Mouse (Mus musculus) kidney, adult 18-20 months (tissue): Measurements from ENCODE around the gene Ticam1.
A peak's percentile ranks its signal among the peaks of the same experiment; 100 is the strongest.
"Not testable (repeated sequence)": the region's sequence is repeated elsewhere in the genome, so short reads cannot be mapped to it uniquely, and the experiment has no call there.

Experiments used
- DNase-seq: peaks from one replicate; pipeline ENCODE4 v3.0.0; 2021

The Ticam1 gene

DNA sequence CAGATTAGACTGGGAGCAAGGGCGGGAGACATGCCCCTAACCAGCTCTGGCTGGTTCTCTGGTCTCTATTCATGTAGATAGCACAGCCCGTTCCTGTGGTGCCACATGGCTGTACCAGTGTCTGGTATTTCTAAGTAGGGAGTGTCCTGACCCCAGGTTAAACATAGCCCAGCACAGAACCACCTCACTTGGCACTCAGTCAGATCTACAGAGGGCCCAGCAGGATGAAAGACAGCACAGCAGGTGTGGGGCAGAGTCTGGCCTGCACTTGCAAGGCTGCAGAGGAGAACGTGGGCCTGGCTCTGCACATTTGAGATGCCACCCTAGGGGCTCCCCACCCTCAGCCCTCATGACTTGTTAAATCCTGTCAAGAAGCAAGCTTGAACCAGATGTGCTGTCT is 15.4 kb downstream of the Ticam1 start:
- no peak for DNase-seq

DNA sequence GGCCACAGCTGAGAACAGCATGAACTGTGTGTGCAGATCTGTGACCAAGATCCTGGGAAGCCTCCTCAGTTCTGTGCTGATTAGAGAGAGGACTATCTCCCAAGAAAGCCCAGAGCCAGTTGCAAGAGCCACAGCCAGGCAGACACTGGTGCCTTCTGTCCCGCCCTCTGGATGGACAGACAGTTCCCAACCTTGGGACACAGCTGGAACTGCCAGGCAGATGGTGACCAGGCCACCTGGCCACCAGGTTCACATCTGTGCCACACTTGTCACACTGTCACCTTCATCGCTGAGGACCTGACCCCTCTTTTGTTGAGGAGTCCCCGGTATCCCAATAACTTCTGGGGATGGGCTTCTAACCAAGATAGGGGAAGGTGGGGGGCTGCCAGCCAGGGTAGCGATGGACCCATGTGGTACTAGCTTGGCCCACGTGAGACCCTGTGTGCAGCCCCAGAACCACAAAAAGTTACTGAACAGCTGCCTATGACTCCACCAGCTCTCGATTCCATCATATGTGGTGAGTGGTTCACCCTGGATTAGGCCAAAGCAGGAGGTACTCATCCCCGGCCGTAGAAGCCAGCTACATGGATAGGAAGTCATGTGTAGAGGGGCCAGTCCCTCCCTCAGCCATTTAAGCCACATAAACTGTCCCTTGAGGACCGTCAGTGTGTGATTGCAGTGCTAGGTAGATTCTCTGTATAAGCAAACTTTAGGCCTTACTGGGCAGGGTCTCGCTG is 17.1 kb downstream of the Ticam1 start:
- DNase-seq = no peak

DNA sequence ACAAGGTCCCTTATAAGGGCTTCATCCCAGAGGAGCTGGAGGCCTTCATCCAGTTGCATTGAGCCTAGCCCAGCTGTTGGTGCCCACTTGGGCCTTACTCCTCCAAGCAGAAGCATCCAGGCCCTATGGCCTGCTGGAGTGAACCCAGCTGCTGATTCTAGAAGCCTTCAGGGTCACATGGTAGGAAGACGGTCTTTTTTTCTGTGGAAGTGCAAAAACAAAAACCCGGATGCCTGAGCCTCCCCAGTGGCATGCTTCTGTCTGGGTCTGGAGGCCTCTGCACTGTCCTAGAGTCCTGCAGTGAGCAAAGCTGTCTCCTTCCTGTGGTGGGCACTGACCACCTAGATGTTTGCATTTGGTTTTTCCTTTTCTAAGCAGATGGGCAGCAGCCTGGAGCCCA is 17.8 kb downstream of the Ticam1 start:
- not testable (repeated sequence) for DNase-seq

DNA sequence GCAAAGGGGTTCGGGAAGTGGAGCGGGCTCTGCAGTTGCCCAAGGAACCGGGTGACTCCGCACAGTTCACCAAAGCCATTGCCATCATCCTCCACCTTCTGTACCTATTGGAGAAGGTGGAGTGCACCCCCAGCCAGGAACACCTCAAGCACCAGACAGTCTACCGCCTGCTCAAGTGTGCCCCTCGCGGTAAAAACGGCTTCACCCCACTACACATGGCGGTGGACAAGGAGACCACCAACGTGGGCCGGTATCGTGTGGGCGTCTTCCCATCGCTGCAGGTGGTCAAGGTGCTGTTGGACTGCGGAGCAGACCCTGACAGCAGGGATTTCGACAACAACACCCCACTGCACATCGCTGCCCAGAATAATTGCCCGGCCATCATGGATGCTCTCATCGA is 18.3 kb downstream of the Ticam1 start:
- not testable (repeated sequence) for DNase-seq

DNA sequence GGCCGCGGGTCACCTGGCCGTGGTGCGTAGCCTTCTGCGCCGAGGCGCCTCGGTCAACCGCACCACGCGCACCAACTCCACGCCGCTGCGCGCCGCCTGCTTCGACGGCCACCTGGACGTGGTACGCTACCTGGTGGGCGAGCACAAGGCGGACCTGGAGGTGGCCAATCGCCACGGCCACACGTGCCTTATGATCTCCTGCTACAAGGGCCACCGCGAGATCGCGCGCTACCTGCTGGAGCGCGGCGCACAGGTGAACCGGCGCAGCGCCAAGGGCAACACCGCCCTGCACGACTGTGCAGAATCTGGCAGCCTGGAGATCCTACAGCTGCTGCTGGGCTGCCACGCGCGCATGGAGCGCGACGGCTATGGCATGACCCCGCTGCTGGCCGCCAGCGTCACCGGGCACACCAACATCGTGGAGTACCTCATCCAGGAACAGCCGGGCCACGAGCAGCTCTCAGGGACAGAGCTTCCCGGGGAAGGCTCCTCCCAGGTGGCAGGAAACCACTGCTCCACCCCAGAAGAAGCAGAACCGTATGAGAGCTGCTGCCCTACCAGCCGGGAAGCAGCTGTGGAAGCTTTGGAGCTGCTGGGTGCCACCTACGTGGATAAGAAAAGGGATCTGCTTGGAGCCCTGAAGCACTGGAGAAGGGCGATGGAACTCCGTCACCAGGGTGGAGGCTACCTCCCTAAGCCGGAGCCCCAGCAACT is 19.2 kb downstream of the Ticam1 start:
- peak; percentile 66 for DNase-seq

DNA sequence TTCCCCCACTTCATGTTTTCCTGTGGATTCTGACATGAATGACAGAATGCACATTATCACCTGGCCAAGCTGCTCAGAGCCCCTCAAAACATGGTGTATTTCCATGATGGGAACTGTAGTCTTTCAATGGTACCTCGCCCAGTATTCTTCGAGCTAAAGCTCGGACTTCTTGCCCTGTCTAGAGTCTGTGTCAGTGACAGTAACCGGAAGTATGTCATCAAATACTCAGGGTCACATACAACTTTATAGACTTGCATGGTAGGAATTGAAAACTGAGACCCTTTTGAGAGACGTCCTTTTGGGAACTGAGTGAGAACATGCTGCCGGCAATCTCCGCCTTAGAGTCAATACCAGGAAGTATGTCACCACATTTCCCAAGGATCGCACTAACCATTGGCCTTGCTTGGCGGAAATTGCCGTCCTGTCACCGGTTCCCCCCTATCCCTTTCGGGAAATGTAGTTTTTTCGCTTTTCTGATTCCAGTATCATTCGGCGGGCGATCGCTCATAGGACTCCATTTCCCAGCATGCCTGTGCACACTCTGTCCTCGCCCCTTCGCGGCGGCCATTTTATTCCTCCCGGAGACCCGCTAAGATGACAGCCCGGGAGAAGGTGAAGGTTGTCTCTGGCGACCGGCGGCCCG is 20.2 kb downstream of the Ticam1 start, which contains the start of gene Fem1a:
Gene Fem1a, plus strand, starts transcription at position 572 of the 643 bp plus-strand sequence.
- DNase-seq = peak; percentile 93

DNA sequence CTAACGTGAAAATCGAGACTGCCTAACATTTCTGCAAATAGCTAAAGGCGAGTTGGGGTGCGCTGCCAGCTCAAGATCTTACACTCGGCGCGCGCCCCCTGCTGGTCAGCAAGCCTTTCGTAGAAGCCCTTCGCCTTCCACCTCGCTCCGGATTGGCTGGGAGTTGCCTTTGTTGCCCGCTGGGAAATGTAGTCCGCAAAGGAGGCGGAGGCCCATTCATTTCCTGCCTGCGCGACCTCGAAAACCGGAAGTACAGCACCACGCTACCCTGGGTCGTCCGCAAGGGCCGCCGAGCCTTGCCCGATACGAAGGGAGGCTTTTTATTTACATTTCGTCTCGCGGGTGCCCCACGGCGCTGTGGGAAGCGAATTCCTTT is 20.7 kb downstream of the Ticam1 start:
- peak; percentile 98 for DNase-seq

DNA sequence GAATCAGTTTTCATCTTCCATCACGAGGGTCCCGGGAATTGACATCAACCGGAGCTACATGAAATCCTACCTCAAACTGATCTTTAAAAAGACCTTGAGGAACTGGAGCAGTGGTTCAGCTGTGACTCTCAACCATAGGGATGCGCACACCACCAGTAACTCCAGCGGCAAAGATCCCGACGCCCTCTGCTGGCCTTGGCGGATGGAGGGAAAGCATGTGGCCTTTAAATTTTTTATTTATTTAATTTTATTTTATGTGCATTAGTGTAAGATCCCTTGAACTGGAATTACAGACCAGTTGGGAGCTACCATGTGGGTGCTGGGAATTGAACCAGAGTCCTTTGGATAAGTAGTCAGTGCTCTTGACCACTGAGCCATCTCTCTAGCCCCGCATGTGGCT is 21.2 kb downstream of the Ticam1 start:
- no peak for DNase-seq

DNA sequence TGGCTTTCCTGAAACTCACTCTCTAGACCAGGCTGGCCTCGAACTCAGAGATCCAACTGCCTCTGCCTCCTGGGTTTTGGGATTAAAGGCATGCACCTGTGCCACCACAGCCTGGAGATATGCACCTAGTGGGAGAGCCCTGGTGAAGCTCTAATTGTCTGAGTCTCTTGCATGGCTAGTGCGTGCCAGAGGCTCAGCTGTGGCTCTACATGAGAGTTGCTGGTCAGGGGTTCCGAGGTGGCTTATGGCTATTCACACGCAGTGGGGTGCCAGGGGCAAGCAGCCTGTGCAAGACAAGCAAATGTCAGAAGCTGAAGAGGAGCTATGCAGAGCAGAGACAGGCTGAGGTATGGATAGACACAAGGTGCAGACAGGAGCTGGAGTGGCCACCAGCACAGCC is 21.9 kb downstream of the Ticam1 start:
- no peak for DNase-seq

DNA sequence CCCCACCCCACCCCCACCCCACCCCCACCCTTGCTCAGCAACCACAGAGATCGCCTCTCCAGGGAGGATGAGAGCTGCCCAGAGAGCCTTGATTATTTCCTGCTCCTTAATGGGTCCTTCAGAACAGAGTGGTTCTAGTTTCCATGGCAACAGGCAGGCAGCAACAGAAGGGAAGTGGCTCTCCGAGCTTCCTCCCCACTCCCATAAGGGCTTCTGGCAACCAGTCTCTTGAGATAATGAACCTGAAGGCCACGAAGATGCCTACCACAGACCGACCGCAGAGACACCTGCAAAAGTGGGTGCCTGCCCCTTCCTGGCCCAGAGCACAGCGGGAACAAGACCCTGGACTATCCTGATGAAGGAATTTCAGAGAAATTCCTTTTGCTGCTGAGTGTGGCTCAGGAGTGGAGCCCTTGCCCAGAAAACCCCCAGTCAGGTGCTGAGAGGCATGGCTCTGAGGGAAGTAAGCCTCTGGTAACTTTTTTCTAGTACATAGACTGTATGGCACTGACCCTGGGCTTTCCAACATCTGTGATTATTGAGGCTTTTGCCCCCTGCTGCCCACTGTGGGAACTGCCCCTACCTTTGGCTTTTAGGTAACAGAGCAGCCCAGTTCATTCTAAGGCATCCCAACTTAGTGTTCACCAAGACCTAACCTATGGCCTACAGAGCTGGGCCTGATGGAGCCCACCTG is 25.3 kb downstream of the Ticam1 start:
- peak; percentile 83 for DNase-seq

DNA sequence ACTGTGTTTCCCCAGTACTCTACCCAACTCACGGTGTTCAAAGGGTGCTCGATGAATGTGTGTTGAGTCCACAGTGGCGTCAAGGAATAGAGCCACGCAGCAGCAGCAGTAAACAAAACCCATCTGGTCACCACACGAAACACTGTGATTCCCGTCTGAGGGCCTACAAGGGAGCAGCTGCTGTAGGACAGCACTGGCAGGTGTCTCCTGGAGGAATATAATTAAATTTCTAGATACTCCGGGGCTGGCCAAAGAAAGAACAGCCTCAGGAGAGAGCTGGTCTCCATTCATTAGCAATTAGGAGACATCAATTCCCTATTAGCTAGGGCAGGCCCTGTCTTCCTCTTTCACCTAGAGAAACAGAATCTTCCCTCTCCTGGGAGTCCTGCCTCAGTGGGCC is 31.0 kb downstream of the Ticam1 start:
- no peak for DNase-seq

DNA sequence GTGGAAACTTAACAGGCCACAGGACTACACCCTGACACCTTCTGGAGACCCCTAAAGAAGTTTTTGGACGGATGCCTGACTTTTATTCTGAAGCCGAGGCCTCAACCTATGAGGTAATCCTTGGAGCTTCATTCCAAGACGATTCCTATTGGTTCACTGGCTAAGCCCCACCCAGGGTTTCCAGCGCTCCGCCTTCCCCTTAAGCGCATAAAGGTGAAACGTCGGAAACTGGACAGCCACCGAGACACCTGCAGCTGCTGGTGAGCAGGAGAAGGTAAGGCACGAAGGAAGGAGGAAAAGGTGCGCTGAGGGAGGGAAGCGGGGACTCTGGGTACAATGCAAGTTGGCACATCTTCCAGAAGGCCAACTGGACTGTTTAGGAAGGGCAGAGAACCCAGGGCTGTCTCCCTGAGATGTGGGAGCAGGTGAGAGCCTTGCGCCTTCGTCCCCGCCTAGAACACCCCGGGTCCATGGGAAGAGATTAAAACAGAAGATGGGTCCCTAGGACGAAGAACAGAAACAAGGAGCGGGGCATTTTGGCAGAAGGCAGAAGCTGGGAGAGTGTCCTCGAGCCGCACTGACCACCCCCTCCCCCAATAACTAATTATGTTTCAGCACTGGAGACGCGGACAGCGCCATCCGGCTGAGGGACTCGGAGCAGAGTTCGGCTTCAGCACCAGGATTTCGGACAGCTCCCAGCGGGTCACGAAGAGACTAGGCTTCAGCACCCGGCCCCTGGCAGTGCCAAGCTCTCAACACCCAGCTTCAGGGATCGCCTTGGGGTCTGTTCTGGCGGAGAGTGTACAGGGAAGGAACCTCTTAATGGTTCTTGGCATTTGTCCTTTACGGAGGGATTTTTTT is 34.8 kb downstream of the Ticam1 start:
- DNase-seq = peak; percentile 88

DNA sequence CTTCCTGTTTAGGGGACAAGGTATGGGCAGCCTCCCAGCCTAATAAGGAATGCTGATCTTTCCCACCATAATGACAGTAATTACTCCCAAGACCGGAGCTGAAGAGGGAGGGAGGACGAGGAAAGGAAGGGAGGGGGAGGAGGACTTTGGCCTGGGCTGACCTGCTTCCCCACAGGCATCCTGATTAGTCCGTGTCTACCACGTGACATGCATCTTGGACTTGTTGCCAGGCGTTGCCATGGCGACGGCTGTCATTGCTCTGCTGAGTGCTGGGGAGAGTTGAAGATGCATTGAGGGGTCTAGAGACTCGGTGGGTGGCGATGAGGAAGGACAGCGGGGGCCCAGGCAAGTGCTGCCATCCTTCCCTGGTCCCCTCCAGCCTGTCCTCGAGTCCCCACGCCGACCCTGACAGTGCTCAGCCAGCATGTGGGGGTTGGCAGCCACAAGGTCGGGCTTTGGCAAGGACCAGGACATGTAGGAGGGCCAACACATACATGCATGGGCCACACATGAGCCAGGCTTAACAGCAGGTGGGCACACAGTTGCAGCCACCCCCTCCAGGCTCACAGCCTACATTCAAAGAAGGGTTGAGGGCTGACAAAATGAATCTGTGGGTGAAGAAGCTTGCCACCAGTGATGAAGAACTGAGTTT is 42.6 kb downstream of the Ticam1 start:
- DNase-seq = peak; percentile 43

DNA sequence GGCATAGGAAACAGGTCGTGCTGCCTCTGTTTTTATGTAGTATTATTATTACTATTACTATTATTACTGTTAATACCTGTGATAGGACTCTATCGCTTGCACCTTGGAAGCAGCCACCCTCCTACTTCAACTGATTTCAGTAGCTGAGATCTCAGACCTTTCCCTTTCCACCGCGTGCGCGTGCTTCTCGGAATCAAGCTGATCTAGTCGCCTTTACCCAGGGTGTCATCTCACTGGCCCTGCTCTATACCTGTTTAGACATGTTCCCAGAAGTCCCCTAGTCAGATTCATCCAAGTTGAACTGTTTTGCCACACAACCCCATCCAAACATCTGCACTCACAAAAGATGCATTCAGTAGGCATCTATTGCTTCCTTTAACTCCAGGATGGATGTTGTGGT is 43.2 kb downstream of the Ticam1 start:
- no peak for DNase-seq

DNA sequence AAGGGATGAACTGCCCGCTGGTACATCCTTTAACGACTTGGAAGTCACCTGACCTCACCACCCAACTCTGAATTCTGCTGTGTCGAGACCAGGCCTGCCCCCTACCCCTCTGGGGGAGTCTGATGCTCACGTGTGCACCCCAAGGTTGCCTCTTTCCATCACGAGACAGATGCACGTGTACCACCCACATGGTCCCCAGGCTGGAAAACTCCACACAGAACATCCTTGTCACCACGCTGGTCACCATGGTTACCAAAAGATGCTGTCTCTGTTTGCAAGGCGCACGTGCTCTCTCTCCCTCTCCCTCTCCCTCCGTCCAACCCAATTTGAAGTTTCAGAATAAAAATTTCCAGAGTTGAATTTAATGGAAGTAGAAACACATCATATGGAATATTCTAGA is 46.6 kb downstream of the Ticam1 start:
- DNase-seq = no peak

DNA sequence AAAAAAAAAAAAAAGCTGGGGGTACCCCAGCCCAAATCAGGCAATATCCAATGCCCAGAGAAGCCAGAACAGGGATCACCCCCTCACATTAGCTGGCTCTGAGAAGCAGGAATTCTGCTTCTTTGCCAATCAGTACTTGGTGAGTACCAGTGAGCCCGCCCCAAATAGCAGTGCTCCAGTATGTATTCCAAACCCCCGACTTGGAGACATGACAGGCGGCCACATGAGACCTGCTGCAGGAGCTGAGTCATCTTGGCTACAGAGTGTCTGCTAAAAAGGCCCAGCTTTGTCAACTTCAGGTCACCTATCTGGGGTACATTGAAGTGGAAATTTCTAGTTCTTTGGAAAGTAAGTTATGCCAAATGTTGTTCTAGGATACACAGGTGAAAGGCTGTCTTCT is 50.0 kb downstream of the Ticam1 start:
- no peak for DNase-seq

DNA sequence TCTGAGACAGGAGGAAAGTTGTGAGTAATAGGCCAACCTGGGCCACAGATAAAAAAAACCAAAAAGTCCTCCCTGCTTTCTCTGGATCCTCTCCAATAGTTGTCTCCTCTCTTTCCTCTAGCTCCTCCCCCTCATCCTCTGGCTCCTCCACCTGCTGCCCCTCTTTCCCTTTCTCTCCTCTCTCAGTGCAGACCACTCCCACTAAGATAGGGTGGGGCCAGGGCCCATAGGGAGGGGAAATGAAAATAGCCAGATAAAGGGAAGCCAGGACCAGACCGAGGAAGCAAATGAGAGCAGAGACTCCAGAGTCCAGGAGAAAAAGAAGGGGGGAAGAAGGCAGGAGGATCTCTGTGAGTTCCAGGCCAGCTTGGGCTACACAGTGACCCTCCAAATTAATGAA is 51.7 kb downstream of the Ticam1 start:
- DNase-seq = no peak

DNA sequence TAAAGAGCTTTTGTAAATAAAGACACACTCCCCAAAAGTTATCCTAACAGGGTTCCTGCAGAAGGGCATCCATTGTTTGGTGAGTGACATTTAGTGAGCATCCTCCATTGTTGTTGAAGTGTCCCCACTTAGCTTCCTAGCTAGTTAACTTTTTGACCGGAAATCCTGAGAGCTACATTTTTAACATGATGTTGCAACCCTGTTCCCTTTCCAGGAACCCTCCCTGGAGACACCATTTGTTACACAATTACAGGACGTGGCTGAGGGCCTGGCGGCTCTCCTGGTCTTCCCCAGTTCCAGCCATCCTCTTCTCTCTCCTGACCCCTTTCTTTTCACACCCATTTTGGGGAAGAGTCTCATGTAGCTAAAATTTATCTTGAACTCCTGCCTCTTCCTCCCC is 56.8 kb downstream of the Ticam1 start:
- peak; percentile 50 for DNase-seq
